Mouse (Mus musculus) layer of hippocampus, adult 18-20 months (tissue): Measurements from ENCODE around the gene Npas2. TPM values are rescaled to one million over a fixed set of nuclear protein-coding genes. Genes with fewer than 3 reads are reported as not detected.

ENCODE experiments used
- DNase-seq, 2 experiments: peaks; one replicate each; pipeline ENCODE4 v3.0.0; 2022; ENCODE audit warnings: low spot score in 2 of 2
- long read RNA-seq: library from polyadenylated mRNA; stranded (forward); transcript quantifications from one replicate; pipeline ENCODE4 v2.0.0, GENCODE M21; 2021
- total RNA-seq, 2 experiments: library from RNA; stranded (reverse); gene quantifications; 2 replicates each; pipeline ENCODE4 v1.2.3; 2021

Npas2 gene
- 10 to 100 TPM; 37.2 to 44.9 TPM for total RNA-seq
- long read RNA-seq, partial matches to known transcripts: 9 of 30 reads
- long read RNA-seq, other reads (novel, unspliced or antisense): 21 of 30 reads

DNA sequence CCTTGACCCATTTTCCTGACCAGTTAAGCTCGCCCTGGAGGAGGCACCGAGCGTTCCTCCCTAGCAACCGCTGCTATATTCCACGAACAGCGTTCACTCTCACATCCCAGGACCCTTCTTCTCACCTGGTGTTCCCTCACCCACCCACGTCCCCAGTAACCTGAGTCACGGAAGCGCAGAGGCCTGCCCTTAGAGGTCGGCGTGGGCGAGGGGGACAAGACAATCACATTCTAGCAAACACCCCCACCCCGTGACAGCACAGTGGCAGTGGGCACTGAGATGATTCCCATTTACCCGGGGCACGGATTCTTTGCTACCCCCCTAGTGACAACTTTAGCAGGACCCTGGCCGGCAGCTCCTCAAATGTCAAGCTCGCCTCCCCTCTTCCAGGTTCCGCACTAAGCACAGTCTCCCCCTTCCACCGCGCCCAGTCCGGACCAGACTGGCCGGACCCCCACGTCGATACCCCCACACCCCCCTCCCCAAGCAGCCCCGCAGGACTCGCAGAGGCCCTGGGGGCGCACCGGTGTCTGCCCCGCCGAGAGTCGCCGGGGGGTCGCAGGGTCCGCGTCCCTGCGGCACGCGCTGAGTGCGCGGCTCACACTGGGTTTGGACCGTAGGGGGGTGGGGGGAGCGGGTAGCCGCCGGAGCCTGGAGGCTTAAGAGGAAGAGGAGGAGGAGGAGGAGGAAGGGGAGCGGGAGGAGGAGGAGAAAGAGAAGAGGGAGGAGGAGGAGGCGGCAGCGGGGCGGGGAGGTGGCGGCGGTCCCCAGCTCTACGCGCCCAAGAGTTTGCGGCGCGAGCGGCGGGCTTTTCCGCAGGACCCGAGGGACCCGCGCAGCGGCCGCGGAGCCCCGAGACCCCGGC lies at the start of gene Npas2:
TSS of gene Npas2 (plus strand) at position 735 of the 865 bp plus-strand sequence.
- no peak for DNase-seq

DNA sequence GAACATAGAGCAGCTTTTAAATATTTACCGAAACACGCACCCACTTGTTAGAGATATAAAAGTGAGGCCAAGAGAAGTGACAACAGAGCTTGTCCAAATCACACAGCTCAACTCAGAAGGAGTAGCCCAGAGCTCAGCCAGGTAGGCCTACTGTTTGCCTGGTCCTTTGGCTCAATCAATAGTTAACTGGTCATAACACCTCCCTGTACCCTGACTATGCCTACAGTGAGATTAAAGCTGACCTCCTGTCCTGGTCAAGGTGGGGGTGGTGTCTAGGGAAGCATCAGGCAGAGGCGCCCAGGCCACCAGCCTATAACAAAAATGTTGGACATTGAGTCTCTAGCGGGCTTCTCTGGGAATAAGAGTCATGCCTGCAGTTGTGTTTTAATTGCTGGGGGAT lies 36.8 kb upstream of the Npas2 start:
- DNase-seq: no peak

DNA sequence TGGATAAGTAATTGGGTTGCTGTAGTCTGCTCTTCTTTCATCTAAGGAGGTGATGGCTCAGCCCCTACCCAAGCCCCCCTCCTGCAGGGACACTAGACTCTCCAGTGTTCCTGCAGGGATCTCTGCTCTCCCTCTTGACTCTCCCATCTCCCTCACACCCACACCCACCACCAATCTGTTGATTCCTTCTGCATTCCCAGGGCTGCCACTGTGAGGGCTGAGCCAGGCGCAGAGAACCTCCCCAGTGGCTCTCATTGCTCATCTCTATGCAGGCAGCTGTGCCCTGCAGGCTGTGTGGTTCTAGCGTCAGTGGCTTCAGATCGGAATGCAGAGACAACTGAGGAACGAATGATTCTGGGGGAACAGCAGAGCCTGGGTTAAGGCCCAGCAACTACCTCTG lies 33.4 kb upstream of the Npas2 start:
- peak; percentile 42 to 62 for DNase-seq

DNA sequence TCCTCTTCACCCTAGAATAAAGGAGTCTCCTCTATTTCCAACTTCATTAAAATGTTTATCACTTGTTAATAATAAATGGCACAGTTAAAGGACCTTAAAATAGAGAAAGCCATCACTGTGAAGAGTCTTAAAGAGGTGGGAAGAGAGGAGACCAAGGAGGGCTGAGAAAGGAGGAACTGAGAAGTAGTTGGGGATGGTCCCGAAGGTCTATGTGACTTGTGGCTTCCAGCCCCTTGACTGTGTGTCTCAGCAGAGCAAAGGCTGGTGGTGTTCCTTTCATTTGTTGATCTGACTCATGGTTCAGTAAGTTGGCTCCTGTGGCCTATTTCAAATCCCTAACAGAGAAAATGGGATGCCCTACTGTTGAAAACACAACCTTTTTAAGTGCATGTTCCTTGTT lies 30.5 kb upstream of the Npas2 start:
- no peak for DNase-seq

DNA sequence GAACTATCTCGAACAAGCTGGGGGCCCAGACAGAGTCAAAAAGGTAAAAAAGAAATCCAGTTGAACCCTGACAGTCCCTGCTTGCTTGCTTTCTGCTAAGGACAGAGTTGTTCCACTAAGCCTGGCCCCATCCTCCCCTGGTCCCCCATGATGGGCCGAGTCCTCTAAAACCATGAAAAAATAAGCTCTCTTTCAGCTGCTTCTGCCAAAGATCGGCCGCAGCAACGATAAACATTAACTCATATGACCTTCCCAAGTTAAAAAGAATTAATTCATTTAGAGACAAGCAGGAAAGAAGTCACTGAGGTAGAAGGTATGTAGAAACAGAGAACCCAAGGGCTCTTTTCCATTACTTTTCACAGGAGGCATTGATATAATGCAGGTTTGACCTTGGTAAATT lies 16.8 kb upstream of the Npas2 start:
- DNase-seq: no peak

DNA sequence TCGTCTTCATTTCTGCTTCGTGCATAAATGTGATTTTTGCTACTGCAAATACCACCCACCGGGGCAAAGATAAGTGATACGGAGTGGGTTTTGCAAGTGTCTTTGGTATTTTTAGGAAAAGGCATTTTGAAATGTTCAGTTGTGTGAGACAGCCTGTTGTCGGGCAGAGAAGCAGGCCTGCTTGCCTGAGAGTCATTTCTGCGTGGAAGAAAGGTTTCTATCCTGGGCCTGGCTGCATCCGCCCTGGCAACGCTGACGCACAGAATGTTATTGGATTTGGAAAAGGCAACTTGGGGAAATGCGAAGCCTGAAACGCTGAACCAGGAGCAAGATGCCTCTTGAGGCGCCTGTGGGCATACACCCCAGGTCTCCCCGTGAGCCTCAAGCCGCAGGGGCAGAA lies 16.3 kb upstream of the Npas2 start:
- peak; percentile 66 to 81 for DNase-seq

DNA sequence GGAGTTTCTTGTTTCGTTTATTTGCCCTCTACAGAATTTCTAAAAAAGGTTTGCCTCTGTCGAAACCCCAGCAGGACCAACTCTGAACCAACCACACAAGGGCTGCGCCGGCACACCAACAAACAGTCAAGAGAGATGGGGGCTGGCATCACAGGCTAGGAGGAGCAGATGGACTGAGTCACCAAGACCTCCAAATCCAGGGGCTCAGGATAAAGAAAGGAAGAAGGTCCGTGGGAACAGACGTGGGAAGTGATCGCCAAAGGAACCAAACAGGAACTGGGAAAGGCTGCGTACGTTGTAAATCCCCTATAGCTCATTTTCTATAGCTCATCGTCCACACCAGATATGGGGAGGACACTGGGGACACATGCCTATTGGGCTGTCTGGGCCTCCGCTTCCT lies 13.7 kb upstream of the Npas2 start:
- no peak for DNase-seq

DNA sequence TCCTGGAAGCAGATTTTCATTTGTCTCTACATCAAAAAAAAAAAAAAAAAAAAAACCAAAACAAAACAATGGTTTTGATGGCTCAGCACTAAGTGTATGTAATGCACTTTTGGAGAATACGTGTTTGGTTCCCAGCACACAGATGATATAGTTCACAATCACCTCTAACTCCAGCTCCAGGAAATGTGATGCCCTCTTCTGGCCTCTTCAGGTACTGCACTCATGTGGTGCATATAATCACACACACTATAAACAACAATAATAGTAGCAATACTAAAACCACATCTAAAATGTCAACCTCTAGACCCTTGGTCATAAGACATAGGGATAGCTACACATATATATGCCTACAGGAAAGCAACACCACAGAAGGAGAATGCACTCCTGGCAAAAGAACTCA lies 13.0 kb upstream of the Npas2 start:
- no peak for DNase-seq

DNA sequence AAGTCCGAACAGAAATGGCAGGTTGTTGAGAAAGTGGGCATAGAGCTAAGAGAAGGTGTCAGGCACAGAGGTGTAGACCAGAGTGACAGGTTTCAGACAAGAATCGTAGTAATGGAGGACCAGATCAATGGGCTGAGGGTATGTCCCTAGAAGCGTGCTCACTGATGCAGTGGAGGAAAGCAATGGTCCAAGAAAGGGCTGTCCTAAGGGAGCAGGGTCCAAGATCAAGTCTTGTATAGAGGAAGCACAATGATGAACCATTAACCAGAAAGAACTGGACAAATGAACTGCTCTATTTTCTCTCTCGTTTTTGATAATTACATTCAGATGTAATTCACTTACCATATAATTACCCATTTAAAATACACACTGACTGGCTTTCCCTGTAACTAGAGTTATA lies 11.6 kb upstream of the Npas2 start:
- no peak for DNase-seq

DNA sequence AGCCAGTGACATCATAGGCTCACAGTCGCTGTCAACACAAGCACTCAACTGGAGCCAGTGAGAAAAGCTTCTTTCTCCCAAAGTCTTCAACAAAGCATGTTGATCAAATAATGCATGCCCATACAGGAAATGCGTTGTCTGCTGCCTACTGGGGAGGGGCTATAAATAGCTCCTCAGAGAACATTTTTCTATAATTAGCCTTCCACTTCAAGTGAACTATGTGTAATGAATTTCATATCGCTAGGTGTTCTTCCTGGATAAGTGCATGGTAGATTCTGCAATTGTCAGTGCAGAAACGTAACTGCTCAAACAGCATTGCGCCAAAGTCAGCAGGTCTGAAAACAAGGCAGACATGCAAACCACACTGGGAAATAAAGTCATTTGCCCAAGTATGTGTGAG lies 7.7 kb upstream of the Npas2 start:
- DNase-seq: no peak

DNA sequence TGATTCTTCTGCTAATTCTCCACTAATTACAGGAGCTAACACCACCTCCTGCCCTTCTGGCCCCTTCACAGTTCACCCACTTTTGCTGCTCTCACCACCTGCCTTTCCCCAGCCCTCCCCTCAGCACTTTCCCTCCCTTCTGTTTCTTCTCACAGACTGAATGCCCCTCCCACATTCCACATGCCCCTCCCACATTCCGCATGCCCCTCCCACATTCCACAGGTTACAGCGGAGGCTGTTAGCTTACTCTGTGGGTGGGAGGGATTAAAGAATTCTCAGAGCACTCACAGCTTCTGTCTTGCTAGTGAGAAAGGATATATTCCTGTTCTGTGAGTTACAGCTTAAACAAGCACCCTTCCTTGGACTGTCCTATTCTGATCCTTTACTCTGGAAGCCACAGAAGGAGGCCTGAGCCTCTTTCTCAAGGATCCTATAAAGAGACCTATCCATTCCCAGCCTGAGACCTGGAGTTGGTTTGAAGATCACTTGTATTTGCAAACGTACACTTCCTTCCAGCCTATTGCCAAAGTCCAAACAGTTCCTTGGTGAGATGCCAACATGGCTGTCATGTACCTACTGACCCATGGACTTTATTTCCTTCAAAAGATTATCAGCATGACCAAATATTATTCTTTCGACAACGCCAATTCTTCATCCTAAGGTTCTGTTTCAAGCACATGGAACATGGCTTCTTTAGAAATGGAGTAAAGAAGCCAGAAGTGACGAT lies 6.7 kb upstream of the Npas2 start:
- no peak for DNase-seq

DNA sequence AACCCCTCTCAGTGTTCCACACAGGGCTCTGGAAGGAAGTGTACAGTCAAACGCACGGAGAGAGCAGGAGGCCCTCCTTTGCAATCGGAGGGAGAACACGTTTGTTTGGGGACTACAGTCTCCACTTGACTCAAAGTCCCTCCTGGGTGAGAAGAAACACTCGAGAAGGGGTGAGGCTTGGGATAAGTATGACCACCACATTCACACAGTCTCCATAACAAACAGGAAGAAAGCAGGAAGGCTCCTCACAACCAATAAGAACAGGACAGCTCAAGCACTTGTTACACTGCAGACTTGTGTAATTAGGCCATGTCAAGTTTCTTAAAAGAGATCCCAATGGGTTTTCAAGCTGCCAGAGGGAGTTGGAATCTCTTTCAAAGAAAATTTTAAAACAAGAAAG lies 2.4 kb upstream of the Npas2 start:
- DNase-seq: no peak

DNA sequence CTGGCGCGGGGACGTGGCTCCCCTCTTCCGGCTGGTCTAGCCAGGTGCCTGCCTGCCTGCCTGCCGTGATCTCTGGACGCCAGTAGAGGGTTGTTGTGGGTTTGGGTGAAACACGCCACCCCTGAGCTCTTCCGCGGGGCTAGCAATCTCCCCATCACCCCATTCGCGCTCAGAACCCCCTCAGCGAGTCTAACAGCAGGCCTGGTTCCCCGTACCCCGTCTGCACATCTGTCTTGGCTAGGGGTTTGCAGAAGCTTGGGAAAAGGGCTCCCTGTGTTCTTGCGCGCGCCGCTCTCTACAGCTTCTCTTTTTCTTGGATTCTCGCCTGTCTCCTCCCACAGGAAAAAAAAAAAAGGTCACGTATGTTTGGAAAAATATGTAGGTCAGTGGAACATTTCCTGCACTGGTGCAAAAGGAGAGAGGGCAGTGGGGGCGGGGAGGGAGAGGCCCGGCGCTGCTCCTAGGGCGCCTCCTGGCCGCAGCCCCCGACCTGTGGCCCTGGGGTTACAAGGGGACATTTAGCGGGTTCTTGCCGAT lies 1.0 kb upstream of the Npas2 start:
- peak in 1 of 2 experiments; percentile 70 for DNase-seq

DNA sequence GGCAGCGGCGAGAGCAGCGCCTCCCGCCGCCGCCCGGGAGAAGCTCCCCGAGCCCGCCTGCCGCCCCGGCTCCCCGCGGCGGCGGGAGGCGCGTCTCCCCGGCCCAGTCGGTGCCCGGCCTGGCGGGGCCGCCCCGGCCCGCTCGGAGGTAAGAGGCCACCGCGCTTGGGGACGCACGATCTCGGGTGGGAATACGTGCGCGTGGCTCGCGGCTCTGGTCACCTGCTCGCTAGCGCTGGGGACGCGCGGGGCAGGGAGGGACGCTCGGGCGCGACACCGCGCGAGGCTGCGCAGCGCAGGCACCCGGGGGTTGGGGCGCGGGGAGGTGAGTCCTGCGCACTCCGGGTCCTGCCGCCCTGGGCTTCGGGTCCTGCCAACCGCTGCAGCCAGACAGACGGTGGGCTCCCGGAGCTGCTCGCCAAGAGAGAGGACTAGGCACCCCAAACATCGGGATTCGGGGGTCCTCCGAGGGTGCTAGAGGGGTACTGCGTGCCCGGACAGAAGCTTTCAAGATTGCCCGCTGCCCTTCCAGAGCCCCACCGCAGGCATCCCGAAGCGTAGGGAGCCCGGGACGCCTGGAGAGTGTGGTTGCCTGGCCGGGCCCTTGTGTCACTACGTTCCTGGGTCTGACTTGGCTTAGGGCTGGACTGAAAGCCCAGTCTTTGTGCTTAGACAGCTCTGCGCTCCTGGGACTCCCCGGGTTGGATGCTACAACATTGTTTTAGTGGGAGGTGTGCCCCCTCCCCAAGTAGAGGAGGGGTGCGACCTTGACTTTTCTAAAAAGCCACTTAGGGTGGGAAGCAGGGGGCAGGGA lies 538 bp downstream of the Npas2 start:
- DNase-seq: peak in 1 of 2 experiments; percentile 61

DNA sequence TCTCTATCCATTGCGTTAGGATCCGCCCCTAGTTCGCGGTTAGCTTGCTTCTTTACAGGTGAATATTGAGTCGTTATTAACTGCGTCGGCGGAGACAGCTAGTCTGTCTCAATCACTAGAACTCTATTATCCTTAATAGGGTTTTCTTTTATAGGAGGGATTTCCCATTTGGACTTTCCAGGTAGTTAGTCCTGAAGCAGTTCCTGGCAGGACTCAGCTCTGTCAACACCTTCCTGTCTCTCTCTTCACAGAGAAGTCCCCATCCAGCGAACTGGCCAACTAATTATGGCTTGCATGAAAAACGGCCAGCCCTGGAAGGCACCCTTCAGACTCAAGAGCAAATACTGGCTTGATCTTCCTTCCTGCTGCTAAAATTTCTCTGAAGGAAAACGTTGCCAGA lies 1.4 kb downstream of the Npas2 start:
- DNase-seq: no peak

DNA sequence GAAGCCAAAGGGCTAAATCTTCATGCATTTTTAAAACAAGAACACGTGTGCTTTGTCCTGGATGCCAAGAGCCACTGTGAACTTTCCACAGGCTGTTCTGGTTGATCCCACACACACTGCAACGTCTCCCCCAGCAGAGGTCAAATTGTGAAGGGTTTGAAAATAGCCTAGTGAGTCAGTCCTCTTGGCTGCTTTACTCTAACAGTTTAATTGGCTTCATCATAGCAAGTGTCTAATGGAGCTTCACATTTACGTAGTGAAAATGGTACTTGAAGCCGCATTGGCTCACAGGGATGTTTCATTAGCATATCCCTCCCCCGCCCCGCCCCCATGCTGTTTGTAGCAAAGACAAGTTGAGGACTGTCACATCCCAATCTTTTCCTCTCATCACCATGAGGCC lies 2.6 kb downstream of the Npas2 start:
- DNase-seq: no peak

DNA sequence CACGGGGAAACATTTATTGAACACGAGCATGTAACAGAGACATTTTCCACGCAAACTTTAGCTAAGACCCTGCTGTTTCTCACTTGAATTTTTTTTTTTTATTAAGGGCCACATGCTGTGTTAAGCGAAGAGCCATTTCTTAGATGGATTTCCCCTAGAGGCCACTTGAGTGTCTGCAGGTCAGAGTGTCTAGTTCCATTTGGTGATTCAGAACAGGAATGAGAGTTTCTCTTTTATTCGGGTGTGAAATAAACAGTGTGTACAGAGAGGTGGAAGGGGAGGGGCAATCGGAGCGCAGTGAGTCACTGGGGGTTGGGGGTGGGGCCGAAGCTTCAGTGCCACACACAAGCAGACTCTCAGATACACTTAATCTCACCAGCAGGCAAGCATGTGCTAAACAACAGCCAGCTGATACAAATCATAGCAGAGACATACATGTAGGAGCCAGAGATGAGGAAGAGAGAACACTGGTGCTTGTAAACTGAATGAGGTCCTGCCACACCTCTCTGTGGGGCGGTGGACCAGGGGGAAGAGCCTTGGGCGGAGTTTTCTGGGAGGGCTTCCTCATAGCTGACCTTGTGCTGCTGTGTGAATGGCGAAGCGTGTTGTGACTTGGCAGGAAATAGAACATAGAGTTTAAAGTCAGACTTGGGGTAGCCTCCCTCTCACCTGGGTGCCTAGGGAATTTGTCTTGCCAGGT lies 3.3 kb downstream of the Npas2 start:
- DNase-seq: no peak

DNA sequence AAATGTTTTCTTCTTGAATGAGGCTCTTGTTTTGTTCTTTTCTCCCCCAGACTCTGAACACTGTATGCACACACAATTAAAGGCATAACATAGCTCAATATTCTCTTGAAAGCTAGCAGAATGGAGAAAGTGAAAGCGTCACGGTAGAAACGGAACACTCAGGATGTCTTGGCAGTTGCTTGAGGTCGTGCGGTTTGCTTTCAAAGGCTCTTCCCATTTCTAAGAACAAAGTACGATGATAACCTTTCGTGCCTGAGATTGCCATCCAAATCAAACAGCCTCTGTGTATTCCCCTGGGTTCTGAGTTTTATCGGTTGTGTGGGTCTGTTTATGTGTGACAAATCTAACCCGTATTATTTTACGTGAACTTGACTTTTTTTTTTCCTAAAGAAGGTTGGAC lies 11.5 kb downstream of the Npas2 start:
- DNase-seq: no peak

DNA sequence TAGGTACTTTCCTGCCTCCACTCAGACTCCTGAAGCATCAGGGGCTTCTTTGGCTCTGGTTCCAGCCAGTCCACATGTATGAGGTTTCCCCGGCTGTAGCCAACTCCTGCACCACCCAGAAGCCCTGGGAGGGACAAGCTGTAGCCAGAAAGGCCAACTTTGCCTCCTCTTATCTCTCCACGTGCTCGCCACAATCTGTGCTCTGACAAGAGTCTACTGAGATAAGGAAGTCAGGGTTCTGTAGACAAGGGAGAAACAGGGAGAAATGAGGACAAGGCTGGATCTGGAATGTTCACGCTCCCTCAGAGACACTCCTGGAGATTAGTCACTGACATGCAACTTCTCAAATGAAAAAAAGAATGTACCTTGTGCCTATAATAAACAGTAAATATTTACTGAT lies 12.2 kb downstream of the Npas2 start:
- no peak for DNase-seq

DNA sequence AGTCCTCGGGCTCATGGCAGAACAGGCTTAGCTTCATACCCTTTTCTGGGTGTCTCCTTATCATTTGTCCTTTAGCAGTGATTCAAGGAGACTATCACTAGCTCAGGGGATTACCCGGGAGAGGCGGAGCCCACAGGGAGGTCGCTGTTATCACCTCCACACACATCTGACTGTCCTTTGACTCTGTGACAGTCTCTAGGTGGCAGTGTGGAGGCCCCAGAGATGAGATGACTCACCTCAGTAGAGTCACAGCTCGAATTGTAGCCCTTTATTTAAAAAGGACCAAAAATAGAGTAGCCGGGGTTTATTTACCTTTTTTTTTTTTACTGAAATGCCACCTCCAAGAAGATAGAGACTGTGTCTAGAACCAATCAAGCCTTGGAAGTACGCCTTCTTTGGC lies 13.4 kb downstream of the Npas2 start:
- peak in 1 of 2 experiments; percentile 53 for DNase-seq

DNA sequence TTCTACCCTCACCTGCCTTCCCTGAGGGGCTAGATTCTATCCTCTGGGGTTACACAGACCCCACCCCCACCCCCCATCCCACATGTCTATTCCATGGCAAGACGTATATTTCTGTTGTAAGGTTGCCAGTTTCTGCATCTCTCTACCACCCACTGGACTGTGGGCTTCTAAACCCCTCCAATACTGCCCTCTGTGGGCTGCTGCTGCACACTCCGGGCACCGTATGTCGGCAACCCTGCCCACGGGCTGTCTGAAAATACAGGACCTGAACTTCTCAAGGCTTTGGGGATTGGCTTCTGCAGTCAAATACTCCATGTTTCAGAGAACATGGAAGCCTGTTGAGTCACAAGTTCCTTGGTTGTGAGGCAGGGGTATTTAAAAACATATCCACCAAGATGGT lies 17.4 kb downstream of the Npas2 start:
- no peak for DNase-seq
